Mouse (Mus musculus) telencephalon, adult 2 months (tissue): ENCODE results near the gene Phactr3.
"Not testable (repeated sequence)": the region's sequence is repeated elsewhere in the genome, so short reads cannot be mapped to it uniquely, and the experiment has no call there.

ENCODE experiments used
- DNase-seq: peaks from one replicate; pipeline ENCODE4 v3.0.0-alpha.2; 2011; ENCODE audit warnings: low read depth, low spot score

The Phactr3 gene

GRCm38 (mm10) chr2:178118801-178119560, at the start of gene Phactr3:
Gene Phactr3 (plus strand): TSS chr2:178118975.
- no peak for DNase-seq

DNA sequence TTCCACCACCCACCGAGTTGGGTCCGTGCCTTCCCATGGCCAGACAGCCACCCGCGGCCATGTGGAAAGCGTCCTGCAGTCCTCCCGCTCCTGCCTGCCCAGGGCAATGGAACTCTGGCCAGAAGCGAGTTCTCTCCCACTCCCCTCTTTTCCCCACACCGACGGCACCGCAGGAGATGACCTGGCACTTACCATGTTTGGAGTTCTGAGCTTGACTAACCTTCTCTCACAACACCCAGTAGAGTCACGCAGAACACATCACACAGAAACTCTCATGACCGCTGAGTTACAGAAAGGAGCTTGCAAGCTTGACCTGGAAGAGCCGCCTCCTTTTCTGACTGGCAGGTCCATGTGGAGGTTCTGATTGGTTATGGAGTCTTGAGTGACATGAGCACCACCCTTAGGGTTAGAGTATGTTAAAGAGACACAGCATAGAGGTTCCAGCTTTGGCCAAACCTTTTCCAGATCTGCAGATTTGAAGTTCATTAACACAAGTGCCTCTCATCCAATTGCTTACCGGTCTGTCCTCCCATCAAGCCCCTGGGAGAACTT, 40.5 kb upstream of the Phactr3 start, which contains the start of gene Zfp931:
Gene Zfp931 (minus strand): TSS at position 311 of the 552 bp plus-strand sequence.
- DNase-seq: not testable (repeated sequence)

DNA sequence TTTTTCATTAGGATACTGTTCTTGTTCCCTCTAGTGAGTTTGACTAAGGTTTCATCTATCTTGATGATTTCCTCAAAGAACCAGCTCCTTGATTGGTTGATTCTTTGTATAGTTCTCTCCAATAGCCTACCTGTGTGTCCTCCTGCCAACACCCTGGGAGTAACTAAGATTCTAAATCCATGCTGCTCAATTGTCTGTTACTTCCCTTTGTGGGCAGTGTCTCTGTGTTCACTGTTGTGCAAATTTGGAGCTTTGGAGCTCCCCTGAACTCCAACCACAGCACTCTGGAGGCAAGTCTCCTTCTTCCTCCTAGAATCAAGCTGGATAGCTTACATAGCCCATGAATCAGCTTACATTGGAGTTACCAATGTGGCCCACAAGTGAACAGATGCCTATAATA, 29.2 kb upstream of the Phactr3 start:
- DNase-seq: no peak

GRCm38 (mm10) chr2:178098021-178098420, 20.8 kb upstream of the Phactr3 start:
- peak; percentile 27 for DNase-seq

DNA sequence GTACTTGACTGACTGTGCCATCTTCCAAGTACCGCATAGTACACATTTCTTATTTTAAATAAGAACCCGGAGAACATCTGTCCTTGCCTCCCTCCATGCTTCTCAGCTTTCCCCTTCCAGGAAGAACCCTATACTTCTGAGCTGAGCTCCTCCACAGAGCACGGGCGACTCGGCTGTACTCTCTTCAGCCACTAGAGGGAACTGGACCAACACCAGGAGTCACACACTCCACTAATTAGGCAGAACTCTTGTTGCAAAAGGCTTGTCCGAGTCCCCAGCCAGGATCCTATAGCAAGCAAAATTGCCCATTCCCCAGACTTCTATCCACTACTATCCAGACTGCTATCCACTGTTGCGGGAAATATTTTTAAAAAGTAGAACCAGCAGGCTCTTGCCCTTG, 16.8 kb upstream of the Phactr3 start:
- peak; percentile 29 for DNase-seq

- peak; percentile 77 for DNase-seq
Measured at GRCm38 (mm10) chr2:178117946-178118345, 829 bp upstream of the Phactr3 start.

GRCm38 (mm10) chr2:178119561-178120355, 983 bp downstream of the Phactr3 start:
- no peak for DNase-seq

GRCm38 (mm10) chr2:178120356-178120645, 1.5 kb downstream of the Phactr3 start:
- no peak for DNase-seq

- no peak for DNase-seq
Measured at GRCm38 (mm10) chr2:178120651-178121374, 2.0 kb downstream of the Phactr3 start.

DNA sequence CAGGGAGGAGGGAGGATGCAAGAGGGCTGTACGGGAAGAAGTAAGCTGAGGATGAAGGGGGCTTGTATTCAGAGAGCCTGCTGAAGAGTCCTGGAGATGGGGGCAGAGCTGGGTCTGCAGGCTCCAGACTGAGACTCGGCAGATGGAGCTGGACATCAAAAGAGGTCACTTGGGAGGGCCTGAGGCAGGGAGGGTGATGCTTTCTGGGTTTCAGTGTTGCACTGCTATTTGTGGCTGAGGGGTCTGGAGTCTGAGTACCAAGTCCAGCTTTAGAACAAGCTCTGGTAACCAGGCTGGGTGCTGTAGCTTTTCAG, 2.6 kb downstream of the Phactr3 start:
- no peak for DNase-seq

- DNase-seq: no peak
Measured at GRCm38 (mm10) chr2:178121946-178122665, 3.3 kb downstream of the Phactr3 start.

GRCm38 (mm10) chr2:178123466-178123865, 4.7 kb downstream of the Phactr3 start:
- DNase-seq: no peak

DNA sequence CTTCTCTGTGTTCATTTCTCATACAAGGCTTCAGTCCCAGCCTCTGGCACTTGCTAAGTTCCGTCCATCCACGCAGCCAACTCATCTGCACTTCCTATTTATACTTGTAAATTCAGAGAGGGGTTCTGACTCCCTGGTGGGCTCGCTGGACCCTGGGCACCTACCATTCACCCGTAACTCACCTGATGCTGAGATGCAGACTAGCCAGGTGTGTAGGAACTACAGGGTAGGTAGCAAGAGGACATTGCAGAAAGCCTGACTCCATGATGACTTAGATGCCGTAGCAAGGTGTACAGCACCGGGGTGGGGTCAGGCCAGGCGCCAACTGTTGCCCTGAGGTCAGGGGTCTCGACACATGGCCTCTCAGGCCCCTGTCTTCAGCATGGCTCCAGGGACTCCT, 6.7 kb downstream of the Phactr3 start:
- DNase-seq: no peak

DNA sequence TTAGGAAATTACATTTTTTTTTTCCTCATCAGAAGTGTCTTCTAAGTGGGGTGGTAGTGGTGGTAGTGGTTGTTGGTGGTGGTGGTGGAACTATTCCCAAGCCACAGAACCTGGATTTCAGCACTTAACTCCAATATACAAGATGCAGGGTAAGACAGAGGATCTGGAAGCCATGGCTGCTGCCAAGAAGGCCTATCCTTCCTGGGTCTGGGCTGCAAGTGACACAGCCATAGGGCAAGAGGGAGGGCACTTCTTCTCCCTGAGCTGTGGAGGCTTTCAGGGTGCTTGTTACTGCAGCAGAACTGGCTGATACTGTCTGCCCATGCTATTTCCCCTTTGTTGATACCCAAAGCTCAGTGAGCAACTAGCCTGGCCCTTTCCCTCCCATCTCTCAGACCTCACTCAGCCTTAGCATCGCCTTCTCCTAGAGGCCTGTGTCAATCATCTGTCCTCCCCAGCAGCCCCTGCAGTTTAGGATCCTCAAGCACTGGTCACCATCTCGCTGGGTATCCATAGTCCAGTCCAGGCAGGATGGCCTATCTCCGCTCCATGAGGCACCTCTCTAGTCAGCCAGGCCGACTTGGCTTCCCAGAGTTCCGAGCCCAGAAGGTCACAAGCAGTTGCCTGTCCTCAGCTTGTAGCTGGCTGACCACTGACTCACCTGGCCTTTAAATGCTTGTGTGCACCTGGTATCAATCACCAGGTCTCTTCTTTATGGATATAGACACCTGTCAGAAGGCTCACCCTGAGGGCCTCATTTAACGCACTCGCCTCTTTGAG, 7.5 kb downstream of the Phactr3 start:
- no peak for DNase-seq

- no peak for DNase-seq
Measured at GRCm38 (mm10) chr2:178128594-178128993, 9.8 kb downstream of the Phactr3 start.

DNA sequence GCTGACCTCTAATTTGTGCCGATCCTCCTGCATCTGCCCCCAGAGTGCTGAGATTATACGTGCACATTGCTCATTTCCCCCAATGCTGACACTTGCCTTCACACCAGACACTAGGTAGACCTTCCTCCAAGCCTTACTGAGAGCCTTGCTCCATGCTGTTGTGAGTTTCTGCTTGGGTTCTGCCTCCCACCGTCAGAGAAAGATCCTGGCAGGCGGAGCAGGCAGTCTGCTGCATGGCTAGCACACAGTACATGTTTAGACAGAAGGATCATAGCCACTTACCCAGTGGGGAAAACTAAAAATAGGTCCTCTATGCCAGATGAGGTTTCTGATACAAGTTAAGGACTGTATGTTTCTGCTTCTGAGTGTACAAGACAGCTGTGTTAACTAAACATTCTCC, 10.4 kb downstream of the Phactr3 start:
- DNase-seq: peak; percentile 35

DNA sequence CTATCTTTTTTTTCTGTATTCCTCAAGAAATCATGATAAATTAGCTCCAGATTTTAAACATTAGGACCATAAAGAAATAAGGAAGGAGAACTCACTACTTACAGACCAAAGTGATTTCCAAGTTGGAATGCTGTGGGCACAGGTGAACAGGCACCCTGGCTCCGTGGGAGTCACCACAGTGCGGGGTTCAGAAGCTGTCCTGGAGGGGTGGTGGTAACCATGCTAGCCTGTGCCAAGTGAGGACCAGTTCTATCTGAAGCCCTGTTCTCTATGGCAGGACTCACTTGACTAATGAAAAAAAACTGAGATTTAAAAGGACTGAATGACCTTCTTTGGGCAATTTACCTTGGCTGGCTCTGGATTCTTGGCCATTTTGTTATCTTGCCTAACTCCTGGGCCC, 10.9 kb downstream of the Phactr3 start:
- no peak for DNase-seq

- no peak for DNase-seq
Measured at GRCm38 (mm10) chr2:178130536-178130935, 11.8 kb downstream of the Phactr3 start.

DNA sequence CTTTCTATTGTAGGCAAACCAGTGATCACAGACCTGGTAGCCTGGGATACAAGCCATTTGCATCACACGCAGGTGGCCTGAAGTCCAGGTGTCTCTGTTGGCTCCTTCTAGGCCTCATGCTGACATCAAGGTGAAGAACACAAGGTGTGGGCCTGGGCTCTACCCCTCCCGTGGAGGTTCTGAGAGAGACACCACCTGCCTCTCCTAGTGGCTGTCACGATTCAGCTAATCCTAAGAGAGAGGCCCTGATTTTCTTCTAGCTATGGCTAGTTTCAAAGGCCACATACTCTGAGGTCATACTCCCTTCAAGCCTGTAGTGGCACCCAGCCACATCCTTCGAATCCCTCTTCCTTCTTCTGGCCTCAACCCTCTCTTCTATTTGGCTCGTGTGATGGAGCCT, 12.2 kb downstream of the Phactr3 start:
- no peak for DNase-seq

DNA sequence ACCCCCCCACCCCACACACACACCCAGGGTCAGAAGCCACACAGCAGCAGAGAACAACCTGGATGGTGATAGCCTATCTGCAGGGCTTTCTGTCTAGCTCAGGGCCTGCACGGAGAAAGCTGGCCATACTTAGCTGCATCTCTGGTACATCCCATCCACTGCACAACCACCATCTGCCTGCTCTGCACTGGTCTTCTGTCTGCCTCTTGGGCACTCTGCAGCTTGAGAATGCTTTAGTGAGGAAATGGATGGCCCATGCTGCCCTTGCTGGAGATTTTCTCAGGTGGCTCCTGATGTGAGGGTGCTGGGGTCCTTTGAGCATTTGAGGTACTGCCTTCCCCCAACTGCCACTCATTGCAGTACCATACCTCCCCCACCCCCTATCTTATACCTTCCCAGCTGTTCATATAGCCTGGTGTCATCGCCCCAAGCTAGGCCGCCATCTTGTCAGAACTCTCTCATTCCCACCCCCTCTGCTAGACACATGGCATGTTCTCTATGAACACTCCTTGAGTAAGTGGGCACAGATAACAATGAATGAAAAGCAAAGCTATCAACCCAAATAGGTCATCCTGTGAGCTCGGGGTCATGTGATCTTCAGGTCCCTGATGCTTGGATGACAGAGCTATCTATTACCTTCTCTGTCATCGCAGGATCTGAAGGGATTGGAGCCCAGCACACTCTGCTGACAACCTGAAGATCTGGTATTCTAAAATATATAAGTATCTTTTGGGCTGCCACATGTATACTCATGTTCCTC, 13.0 kb downstream of the Phactr3 start:
- no peak for DNase-seq
